Mouse (Mus musculus) heart, adult 8-10 months (tissue): ENCODE data around the gene Hsf2bp. TPM values are rescaled to one million over a fixed set of nuclear protein-coding genes. Genes with fewer than 3 reads are reported as not detected.

Source experiments
- DNase-seq: peaks from one replicate; pipeline ENCODE4 v3.0.0; 2022; ENCODE audit warnings: low spot score
- total RNA-seq, 4 experiments: library from RNA; stranded (reverse); gene quantifications; 2 replicates each; pipeline ENCODE4 v1.2.4; 2022

Gene Hsf2bp
- total RNA-seq, 4 experiments from 2014 or later = 1.3 to 3.0 (median 2.2) TPM

GRCm38 (mm10) chr17:31905791-31906211 is 130.3 kb downstream of the Hsf2bp start:
- peak; percentile 90 for DNase-seq

DNA sequence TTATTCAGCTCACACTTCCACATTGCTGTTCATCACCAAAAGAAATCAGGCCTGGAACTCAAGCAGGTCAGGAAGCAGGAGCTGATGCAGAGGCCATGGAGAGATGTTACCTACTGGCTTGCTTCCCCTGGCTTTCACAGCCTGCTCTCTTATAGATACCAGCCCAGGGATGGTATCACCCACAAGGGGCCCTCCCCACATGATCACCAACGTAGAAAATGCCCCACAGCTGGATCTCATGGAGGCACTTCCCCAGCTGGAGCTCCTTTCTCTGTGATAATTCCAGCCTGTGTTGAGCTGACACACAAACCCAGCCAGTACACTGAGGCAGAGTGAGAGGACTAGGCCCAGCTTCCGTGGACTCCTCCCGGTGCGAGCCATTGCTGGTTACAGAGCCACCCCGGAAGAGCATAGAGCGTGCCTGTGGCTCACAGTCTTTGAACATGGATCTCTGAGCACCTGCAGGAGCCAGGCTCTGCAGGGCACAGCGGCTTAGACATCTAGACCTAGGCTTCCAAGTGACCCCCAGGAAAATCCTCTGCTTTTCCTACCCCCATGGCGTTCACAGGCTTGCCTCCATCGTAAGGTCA is 130.9 kb downstream of the Hsf2bp start:
- no peak for DNase-seq

GRCm38 (mm10) chr17:31904036-31904435 is 132.1 kb downstream of the Hsf2bp start:
- DNase-seq = no peak

DNA sequence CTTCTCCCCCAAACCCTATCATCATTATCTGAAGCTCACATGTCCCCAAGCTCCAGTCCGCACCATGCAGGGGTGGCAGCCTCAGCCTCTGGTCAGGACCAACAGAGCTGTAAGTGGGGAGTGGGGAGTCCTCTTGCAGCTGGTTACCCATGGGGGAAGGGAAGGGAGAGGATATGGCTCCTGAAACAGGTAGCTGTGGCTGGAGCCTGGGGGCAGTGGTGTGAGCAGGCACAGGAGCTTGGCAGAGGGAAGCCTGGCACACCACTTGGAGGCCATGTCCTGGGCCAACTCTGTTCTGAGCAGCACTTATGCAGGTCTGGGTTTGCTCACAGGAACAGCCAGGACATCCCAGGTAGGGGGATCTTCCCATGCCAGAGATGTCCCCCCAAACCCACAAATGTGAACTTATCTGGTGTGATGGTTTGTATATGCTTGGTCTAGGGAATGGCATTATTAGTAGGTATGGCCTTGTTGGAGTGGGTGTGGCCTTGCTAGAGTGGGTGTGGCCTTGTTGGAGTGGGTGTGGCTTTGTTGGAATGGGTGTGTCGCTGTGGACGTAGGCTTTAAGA is 133.4 kb downstream of the Hsf2bp start:
- no peak for DNase-seq

DNA sequence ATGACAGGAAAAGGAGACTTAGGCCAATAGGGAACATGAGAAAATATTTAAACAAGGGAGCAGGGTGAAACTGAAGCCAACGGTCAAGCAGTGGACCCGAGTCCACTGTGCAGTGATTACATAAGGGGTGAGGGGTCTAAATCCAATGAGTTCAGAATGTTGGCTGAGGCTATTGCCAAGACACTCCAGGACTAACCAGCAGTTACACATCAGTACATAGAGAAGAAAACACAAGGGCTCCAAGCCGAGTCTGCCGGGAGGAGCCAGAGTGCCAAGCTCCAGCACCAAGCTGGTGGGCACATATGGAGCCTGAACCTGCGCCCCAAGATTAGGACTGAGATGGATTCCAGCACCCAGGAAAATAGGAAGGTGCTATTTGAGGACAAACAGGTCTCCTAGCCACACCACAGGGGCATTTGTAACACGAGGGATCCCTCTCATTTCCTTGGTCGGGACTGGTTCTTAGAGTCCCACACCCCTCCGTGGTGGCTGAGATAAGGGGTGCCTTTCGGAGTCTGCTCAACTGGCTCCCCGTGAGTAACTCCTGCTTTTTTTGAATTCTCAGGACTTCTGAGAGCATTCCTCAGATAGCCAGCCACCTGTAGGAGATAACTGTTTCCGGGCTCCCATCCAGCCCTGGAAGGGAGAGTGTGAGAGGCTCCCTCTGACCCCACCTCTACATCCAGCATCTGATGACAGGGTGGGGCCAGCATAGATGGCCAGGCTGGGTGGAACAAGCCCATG is 134.5 kb downstream of the Hsf2bp start:
- no peak for DNase-seq

DNA sequence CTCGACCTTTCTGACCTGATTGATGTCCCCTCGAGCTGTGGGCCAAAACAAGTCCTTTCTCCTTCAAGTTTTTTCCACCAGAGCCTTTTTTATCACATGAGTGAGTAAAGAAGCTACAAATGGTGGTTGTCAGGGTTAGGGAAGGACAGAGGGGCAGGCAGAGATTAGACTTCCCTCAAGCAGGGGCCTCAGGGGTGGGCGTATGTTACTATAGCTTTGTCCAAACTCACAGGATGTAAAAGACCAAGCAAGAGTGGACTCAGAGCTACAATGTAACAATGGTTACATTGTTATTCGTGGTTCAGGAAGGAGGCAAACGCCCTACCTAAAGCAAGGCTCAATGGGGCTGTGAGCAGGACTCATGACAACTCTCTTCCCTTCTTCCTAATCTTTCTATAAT is 137.2 kb downstream of the Hsf2bp start:
- DNase-seq = no peak

DNA sequence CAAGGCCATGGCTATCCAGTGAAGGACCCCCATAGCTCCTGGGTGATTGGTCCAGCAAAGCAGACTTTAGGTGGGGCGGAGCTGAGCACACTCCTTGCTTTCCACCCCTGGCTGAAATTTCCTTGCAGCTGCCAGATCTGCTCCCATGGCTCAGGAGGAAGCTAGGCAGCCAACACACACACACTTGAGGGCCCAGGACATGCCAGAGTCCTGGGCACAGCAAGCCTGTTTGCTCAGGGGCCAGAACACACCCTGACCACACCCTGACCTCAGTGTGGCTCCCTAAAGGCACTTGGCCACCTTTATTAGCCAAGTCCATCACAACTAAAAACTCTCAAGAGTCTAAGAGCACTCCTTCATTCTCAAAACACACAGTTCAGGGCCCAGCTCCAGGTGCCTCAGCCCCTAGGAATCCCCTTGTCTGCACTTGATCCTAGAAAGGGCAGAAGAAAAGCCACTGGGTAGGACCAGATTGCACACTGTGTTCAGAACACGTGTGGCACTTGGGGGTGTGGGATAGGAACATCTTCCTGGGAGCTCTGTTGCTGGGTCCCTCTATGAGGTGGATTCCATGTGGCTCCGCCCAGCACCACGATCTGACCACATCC is 138.9 kb downstream of the Hsf2bp start:
- DNase-seq = no peak

DNA sequence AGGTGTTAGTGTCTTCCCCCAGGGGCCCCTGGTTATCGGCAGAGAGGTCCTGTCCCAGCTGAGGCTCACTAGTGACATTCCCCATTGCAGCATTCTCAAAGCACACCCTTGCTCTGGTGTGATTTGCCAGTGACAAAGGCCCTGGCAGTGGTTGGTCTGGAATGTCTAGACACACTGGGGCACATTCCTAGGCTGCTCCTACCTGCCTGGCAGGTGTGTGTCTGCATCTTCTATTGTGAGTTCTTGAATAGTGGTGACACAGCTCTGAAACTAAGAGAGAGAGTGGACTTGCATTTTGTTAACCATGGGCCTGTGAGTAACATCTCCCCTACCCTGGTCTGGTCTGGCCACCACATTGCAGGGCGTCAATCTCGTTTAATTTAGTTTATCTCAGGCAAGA is 139.4 kb downstream of the Hsf2bp start:
- no peak for DNase-seq

DNA sequence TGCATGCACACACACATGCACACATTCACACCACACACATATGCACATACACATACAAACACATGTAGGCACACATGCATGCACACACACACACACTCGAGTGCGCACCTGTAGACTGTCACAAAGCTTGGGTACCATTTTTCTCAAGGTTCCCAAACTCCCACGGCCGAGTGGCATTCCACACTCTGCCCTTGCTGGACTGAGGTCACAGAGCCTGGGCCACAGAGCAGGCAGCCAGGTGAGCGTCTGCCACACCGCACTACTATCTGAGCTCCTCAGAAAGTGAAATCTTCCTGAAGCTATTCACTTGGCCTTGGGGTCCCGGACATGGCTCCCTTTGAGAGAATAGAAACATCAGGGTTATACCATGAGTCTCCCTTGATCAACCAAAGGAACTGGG is 139.8 kb downstream of the Hsf2bp start:
- no peak for DNase-seq

Other genes with a start within 250 kb of the Hsf2bp start
- gene Sik1, start 180.5 kb downstream of the Hsf2bp start, total RNA-seq = 10 to 100 TPM; 19.0 to 34.0 (median 30.2) TPM
- gene Rrp1b, start 249 bp downstream of the Hsf2bp start, total RNA-seq = 1 to 10 TPM; 5.4 to 9.0 (median 7.5) TPM
- gene Notch3, start 130.5 kb upstream of the Hsf2bp start, total RNA-seq = 10 to 100 TPM; 18.6 to 24.9 (median 21.6) TPM
- 1 to 10 TPM in 1 of 4 experiments, under 1 TPM in 3; 0.40 to 1.4 (median 0.69) TPM for gene Ephx3, start 153.2 kb upstream of the Hsf2bp start, total RNA-seq
- 10 to 100 TPM; 48.1 to 61.7 (median 48.7) TPM for gene Brd4, start 248.4 kb upstream of the Hsf2bp start, total RNA-seq